Mouse (Mus musculus) bone marrow, adult 2 months (tissue): ENCODE measurements around the gene Pirb.

Experiments used
- CTCF ChIP-seq: fragments of 200-500 bp; IDR thresholded peaks from 2 replicates; pipeline ENCODE4 v1.5.1; 2011; ENCODE audit warnings: low read length, control low read depth; ENCODE audit not compliant: control insufficient read depth, insufficient read depth
- POLR2A ChIP-seq: fragments of 200-500 bp; IDR thresholded peaks from 2 replicates; pipeline ENCODE4 v1.6.1; 2011; ENCODE audit warnings: low read depth, mild to moderate bottlenecking, control low read depth, low read length, borderline replicate concordance; ENCODE audit not compliant: control insufficient read depth

DNA sequence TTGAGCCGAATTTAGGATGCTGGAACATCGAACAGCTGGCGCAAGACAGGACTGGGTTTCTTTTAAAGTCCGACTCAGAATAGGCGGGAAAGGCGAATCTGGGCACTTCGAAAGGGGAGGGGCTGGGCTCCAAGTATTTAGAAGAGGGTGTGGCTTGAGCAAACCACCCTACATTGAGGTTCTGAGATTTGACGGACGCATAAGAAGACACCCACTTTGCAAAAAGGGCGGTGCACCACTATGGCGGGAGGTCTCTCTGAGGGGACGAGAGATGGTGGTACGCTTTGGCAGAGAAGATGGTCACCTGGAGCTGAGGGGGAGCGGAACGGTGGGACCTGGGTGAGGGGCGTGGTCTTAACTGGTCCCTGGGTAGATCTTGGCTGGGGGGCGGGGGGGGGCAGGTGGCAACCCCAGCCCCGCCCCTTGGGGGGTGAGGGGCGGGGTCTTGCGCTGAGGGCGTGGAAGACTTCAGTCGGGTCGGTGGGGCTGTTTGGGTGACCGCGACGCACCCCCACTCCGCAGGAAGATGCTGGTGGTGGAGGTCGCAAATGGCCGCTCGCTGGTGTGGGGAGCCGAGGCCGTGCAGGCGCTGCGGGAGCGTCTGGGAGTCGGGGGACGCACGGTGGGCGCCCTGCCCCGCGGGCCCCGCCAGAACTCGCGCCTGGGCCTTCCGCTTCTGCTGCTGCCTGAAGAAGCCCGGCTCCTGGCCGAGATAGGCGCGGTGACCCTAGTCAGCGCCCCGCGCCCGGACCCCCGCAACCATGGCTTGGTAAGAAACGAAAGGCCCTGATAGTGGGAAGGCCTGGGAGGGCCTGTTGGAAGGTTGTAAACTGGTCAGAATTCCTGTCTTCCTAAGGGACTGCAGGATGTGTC, 25.9 kb downstream of the Pirb start:
- TF ChIP-seq CTCF (no peak), POLR2A (peak; percentile 20; the same call in 1 of the 2 replicates)
